Mouse (Mus musculus) lung, postnatal 0 days (tissue): ENCODE measurements around the gene Hells. TPM values are rescaled to one million over a fixed set of nuclear protein-coding genes. Genes with fewer than 3 reads are reported as not detected.
A peak's percentile ranks its signal among the peaks of the same experiment; 100 is the strongest.

Experiments
- ATAC-seq: fragments of 200-750 bp; cut with Nextera tagmentation; 2 replicates; pipeline ENCODE4 v1.8.0; 2017; ENCODE audit warnings: moderate library complexity
- DNase-seq: peaks from one replicate; pipeline ENCODE4 v3.0.0-alpha.2; 2016; ENCODE audit warnings: low spot score
- H3K27ac ChIP-seq: fragments of 300-500 bp; sonication (generic); 2 replicates; pipeline ENCODE4 v1.5.1; 2014; ENCODE audit warnings: antibody characterized with exemption, mild to moderate bottlenecking, low read length, mixed read lengths
- H3K27me3 ChIP-seq: fragments of 300-500 bp; sonication (generic); replicated peaks from 2 replicates; pipeline ENCODE4 v1.6.1; 2014; ENCODE audit warnings: low read length, mixed read lengths; ENCODE audit not compliant: insufficient read depth
- H3K36me3 ChIP-seq: fragments of 300-500 bp; sonication (generic); 2 replicates; pipeline ENCODE4 v1.6.1; 2014; ENCODE audit warnings: low read length, mixed read lengths; ENCODE audit not compliant: insufficient read depth
- H3K4me1 ChIP-seq: fragments of 300-500 bp; sonication (generic); 2 replicates; pipeline ENCODE4 v1.6.1; 2014; ENCODE audit warnings: antibody characterized with exemption, low read depth, low read length, mixed read lengths; ENCODE audit not compliant: insufficient read depth
- H3K4me2 ChIP-seq: fragments of 300-500 bp; sonication (generic); replicated peaks from 2 replicates; pipeline ENCODE4 v1.6.1; 2014; ENCODE audit warnings: low read depth, mild to moderate bottlenecking, low read length, moderate library complexity, mixed read lengths
- H3K4me3 ChIP-seq: fragments of 300-500 bp; sonication (generic); 2 replicates; pipeline ENCODE4 v1.5.1; 2014; ENCODE audit warnings: low read depth, low read length
- H3K9ac ChIP-seq: fragments of 300-500 bp; sonication (generic); replicated peaks from 2 replicates; pipeline ENCODE4 v1.6.1; 2014; ENCODE audit warnings: low read depth, mild to moderate bottlenecking
- H3K9me3 ChIP-seq: fragments of 300-500 bp; sonication (generic); 2 replicates; pipeline ENCODE4 v1.6.1; 2016; ENCODE audit warnings: low read length, mixed read lengths
- CTCF ChIP-seq: IDR thresholded peaks from 2 replicates; pipeline ENCODE4 v1.5.1; 2016; ENCODE audit warnings: antibody characterized with exemption, mild to moderate bottlenecking
- EP300 ChIP-seq: IDR thresholded peaks from 2 replicates; pipeline ENCODE4 v1.6.1; 2016; ENCODE audit warnings: antibody characterized with exemption, mild to moderate bottlenecking, control low read depth
- whole genome bisulfite sequencing: fragments of 180-500 bp; shearing (Covaris S2); extraction: QIAGEN DNeasy Blood & Tissue Kit; methylation state at CpG from one replicate; pipeline ENCODE4 v1.1.7; 2014; 5-methylcytosine and 5-hydroxymethylcytosine counted together
- polyA plus RNA-seq: library from polyadenylated mRNA; unstranded; fragments of >200 nt; fragmentation: Nextera tagmentation; extraction: Ambion mirVana; gene quantifications from 2 replicates; pipeline ENCODE4 v1.2.1, GENCODE M21; 2015

Gene Hells
- polyA plus RNA-seq, 1 experiment from 2014 or later = 5.2 TPM

- Histone ChIP-seq H3K4me3 (no peak overlapping the region), H3K27me3 (no peaks in the 10 kb centered on the region), H3K27ac (no peak overlapping the region), H3K9ac (no peak overlapping the region), H3K4me1 (no peaks in the 10 kb centered on the region), H3K36me3 (no peaks in the 10 kb centered on the region), H3K4me2 (no peak overlapping the region), H3K9me3 (no peaks in the 10 kb centered on the region)
- DNase-seq (no peak), ATAC-seq (no peak)
- TF ChIP-seq CTCF (no peak), EP300 (no peak)
- 58% methylated on average over 5 of the region's 5 CpGs for WGBS
These were observed 41.9 kb downstream of the Hells start for GRCm38 (mm10) chr19:38972581-38972980.

GRCm38 (mm10) chr19:38973666-38974065 is 43.0 kb downstream of the Hells start:
- Histone ChIP-seq H3K4me1 (no peaks in the 10 kb centered on the region), H3K36me3 (no peaks in the 10 kb centered on the region), H3K9me3 (no peaks in the 10 kb centered on the region), H3K4me2 (no peak overlapping the region), H3K4me3 (no peak overlapping the region), H3K9ac (no peak overlapping the region), H3K27ac (no peak overlapping the region), H3K27me3 (no peaks in the 10 kb centered on the region)
- DNase-seq (peak; percentile 32), ATAC-seq (peak; percentile 62)
- 43% methylated on average over 7 of the region's 7 CpGs for WGBS
- TF ChIP-seq CTCF (no peak), EP300 (no peak)

- no peak for DNase-seq
- Histone ChIP-seq H3K4me2 (no peak overlapping the region), H3K36me3 (no peaks in the 10 kb centered on the region), H3K4me3 (no peak overlapping the region), H3K27ac (no peak overlapping the region), H3K4me1 (no peaks in the 10 kb centered on the region), H3K9ac (no peak overlapping the region), H3K9me3 (no peaks in the 10 kb centered on the region), H3K27me3 (no peaks in the 10 kb centered on the region)
- ATAC-seq = no peak
- TF ChIP-seq CTCF (no peak), EP300 (no peak)
These were observed 45.6 kb downstream of the Hells start for GRCm38 (mm10) chr19:38976269-38976668.

GRCm38 (mm10) chr19:38981966-38982365 is 51.3 kb downstream of the Hells start:
- ATAC-seq = no peak
- Histone ChIP-seq H3K27ac (no peak overlapping the region), H3K4me1 (no peaks in the 10 kb centered on the region), H3K9me3 (no peaks in the 10 kb centered on the region), H3K4me3 (no peak overlapping the region), H3K27me3 (no peaks in the 10 kb centered on the region), H3K36me3 (no peaks in the 10 kb centered on the region), H3K9ac (no peak overlapping the region), H3K4me2 (no peak overlapping the region)
- peak; percentile 75 for DNase-seq
- TF ChIP-seq CTCF = peak; percentile 85
- no peak for TF ChIP-seq EP300
- WGBS = 0% methylated on average over 1 of the region's 1 CpGs

- WGBS = 76% methylated on average over 4 of the region's 4 CpGs
These were observed 67.5 kb downstream of the Hells start for GRCm38 (mm10) chr19:38998248-38998647.

GRCm38 (mm10) chr19:38998676-38999075 is 68.0 kb downstream of the Hells start:
- ATAC-seq (no peak), DNase-seq (no peak)
- no peak for TF ChIP-seq EP300
- TF ChIP-seq CTCF = no peak
- Histone ChIP-seq H3K9me3 (no peaks in the 10 kb centered on the region), H3K4me2 (no peak overlapping the region), H3K4me1 (no peaks in the 10 kb centered on the region), H3K4me3 (no peak overlapping the region), H3K27ac (no peak overlapping the region), H3K27me3 (no peaks in the 10 kb centered on the region), H3K36me3 (no peaks in the 10 kb centered on the region), H3K9ac (no peak overlapping the region)
- WGBS = 56% methylated on average over 1 of the region's 1 CpGs

More at GRCm38 (mm10) chr19:38998248-38998647, 67.5 kb downstream of the Hells start:
- ATAC-seq (no peak), DNase-seq (no peak)
- Histone ChIP-seq H3K4me2 (no peak overlapping the region), H3K9me3 (no peaks in the 10 kb centered on the region), H3K4me1 (no peaks in the 10 kb centered on the region), H3K9ac (no peak overlapping the region), H3K27me3 (no peaks in the 10 kb centered on the region), H3K27ac (no peak overlapping the region), H3K4me3 (no peak overlapping the region), H3K36me3 (no peaks in the 10 kb centered on the region)
- TF ChIP-seq EP300 = no peak
- no peak for TF ChIP-seq CTCF

- Histone ChIP-seq H3K4me3 (no peak overlapping the region), H3K36me3 (no peaks in the 10 kb centered on the region), H3K9ac (no peak overlapping the region), H3K4me2 (no peak overlapping the region), H3K27me3 (no peaks in the 10 kb centered on the region), H3K27ac (no peak overlapping the region), H3K4me1 (no peaks in the 10 kb centered on the region), H3K9me3 (no peaks in the 10 kb centered on the region)
- WGBS = 82% methylated on average over 1 of the region's 1 CpGs
- DNase-seq (no peak), ATAC-seq (no peak)
- no peak for TF ChIP-seq EP300
These were observed 74.4 kb downstream of the Hells start for GRCm38 (mm10) chr19:39005132-39005531.
